Mouse (Mus musculus) gastrocnemius, postnatal 14 days (tissue): ENCODE data around the gene Tmem56. TPM values are rescaled to one million over a fixed set of nuclear protein-coding genes. Genes with fewer than 3 reads are reported as not detected.

Source experiments
- DNase-seq: peaks from one replicate; pipeline ENCODE4 v3.0.0; 2021; ENCODE audit warnings: mixed read lengths
- intact Hi-C: fragments of 180-260 bp; cut with DNase I; formaldehyde crosslinking; loops from one replicate; pipeline ENCODE4 v1.15.1; 2025; ENCODE audit warnings: low total_unique reads
- long read RNA-seq, 2 experiments: library from polyadenylated mRNA; stranded (forward); transcript quantifications; one replicate each; pipeline ENCODE4 v2.0.0; 2021
- total RNA-seq, 2 experiments: library from RNA; stranded (reverse); gene quantifications; 2 replicates each; pipeline ENCODE4 v1.2.3; 2021

Gene Tmem56
- 1 to 10 TPM; 9.4 to 9.5 TPM for total RNA-seq
- long read RNA-seq, experiment 1, full-length matches to known transcripts: 5 of 7 reads
- long read RNA-seq, experiment 1, partial matches to known transcripts: 0 of 7 reads
- long read RNA-seq, experiment 1, other reads (novel, unspliced or antisense): 2 of 7 reads
- long read RNA-seq, experiment 2, full-length matches to known transcripts: 5 of 5 reads
- long read RNA-seq, experiment 2, partial matches to known transcripts: 0 of 5 reads
- long read RNA-seq, experiment 2, other reads (novel, unspliced or antisense): 0 of 5 reads

DNA sequence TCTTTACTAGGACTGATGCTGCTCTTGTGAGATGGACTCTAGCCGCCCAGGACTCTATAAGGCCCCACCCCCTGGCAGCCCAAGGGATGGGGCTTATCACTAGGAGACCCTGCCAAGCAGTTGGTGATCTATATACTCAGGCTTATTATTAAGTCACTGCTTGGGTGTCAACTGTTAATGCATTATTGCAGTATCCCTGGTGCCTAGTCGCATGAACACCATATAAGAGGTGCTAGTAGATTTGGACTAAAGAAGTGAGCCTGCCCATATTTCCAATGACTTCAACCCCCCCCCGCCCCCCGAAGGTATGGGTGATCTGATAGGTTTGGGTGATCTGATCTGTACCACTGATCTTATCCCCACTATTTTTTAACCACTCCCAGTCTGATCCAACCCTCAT lies at the start of gene Tmem56:
Gene Tmem56, minus strand, starts transcription at position 101 of the 400 bp plus-strand sequence.
- intact Hi-C loops: no loop called here
- no peak for DNase-seq

DNA sequence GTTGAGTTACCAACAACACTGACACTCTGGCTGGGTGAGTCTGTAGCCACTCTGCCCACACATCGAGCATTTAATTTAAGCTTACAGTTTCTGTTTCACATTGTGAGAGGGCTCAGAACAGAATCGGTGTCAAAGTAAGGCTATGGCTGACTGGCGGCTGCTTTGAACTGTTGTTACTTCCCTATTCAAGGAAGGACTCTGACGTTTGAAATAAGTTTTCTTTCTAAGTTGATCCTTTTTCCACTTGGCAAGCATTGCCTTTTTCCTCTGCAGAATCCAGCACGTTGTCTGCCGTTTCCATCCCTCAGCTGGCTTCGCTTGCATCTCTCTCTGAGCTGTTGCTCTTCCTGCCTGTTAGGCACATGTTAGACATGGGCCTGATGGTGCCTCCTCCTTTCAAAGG lies 47.3 kb upstream of the Tmem56 start:
- intact Hi-C loops: no loop called here
- DNase-seq: no peak

DNA sequence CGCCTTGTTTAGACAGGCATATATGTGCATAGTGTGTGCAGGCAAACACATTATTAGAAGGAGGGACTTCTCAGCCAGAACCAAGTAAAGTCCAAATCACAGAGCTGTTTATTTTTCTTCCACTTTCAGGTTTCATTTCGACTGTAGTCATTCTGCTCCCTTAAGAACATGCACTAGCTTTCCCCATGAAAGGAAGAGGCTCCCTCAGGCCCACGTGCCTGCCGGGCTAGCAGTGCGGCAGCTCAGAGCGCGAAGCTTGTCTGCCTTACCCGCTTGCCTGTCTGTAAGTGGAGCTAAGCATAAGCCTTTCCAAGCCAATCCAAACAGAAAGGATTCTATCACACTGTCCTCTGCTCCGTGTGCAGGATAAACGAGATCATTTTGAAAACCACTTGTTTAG lies 46.7 kb upstream of the Tmem56 start:
- no peak for DNase-seq
- intact Hi-C loops: no loop called here

DNA sequence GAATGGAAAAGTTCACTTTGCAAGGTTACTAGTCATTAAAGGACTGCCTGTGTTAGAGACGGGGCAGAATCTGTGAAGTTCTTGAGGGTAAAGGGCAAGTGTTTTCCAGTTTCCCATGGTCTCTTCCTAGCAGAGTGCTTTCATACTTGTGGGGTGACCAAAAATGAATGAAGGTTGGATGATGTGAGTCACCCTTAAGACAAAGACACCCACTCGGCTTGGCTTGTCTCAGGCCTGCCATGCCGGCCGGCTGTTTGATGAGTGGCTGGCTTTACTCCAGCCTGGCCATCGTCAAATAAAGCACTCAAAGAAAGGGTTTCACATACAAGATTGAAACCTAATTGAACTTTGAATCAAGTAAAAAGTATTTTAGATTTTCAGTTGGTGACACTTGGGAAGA lies 44.5 kb upstream of the Tmem56 start:
- intact Hi-C loops: no loop called here
- DNase-seq: no peak

DNA sequence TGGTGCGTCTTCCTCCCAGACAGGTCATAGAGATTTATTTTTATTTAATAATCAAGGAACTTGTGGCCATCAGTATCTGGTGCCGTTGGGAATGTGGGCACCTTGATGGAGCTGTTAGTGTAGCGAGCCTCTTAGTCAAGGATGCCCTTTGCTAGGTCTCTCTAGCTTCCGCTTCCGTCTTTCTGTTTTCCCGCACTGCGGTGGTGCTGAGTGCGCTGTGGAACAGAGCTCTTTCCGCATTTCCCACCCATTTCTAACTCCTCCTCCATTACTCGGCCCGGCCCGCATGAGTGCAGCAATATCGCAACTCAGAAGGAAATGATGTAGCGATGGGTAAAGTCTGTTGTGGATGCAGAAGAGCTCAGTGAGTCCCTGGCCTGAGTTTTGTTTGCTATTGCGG lies 40.5 kb upstream of the Tmem56 start:
- no peak for DNase-seq
- intact Hi-C loops: no loop called here

DNA sequence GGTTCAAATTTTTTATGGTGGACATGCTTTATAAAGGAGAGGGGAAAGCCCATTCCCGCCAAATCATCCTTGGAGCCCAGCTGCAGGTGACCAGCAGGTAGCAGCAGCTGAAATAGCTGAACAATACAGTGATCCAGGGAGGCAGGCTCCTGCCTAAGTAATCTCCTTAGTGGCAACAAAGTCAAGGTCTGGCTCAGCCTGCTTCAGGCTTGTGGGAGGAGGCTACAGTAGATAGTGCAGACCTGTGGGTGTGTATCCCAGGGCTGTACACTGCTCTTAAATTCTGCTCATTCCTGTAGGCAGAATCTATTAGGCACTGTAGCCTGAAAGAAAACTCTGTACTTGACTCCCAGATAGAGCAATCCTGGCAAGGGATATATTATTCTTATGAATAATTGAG lies 38.0 kb upstream of the Tmem56 start:
- DNase-seq: no peak
- intact Hi-C loops: no loop called here

DNA sequence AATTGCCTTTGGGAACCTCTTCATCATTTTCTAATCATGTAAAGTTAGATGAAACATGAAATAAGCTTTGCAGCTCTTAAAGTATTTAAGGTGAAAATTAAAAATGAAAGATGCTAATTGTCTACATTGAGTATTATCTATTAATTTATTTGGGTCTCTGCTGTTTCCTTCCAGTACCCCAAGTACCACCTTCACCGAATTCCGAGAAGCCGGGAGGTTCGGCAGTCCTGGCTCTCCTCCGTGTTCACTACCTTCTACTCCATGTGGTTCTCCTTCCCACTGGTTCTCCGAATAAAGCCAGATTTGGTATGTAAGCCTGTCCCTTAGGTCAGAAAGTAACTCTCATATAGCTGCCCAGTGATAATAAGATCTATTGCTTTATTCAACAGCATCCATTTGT lies 37.0 kb upstream of the Tmem56 start:
- no peak for DNase-seq
- intact Hi-C loops: loop anchor here (10.0 kb wide), 1 partner anchor 415 kb away; no protein-coding TSS in a partner anchor

DNA sequence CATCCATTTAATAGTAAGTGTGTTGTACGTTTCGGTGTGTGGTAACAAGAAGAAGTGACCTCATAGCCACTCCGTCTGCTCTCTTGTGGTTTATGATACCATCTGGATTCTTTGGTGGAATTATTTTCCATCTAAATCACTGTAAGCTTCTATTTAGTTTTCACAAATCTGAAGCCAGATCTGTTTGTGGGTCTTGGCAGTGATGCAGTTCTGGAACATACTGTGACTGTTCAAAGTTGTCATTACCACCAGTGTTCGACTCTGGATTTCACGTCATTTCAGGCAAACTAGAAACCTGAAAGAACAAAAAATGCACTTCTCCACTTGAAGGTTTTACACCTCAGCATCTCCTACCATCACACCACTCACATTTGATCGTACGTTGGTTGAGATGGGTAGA lies 32.6 kb upstream of the Tmem56 start:
- intact Hi-C loops: loop anchor here (10.0 kb wide), 1 partner anchor 419 kb away; no protein-coding TSS in a partner anchor
- DNase-seq: no peak

DNA sequence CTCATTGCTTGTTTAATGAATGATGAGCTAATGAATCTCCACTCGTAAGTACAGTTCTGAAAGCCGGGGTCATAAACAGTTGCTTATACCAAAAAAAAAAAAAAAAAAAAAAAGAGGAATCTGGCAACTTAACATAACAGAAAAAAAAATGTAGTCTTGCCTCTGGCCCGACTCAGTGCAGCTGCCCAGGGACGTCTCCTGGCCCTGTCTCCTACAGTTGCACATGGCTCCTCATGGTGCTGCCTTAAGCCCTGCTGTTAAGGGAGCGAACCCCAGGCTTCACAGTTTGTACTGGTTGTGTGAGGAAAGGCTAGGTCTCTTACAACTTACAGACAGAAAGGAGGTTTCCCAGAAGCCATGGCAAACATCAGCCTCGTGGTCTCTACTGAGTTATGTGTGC lies 31.3 kb upstream of the Tmem56 start:
- intact Hi-C loops: loop anchor here (10.0 kb wide), 1 partner anchor 421 kb away; no protein-coding TSS in a partner anchor
- DNase-seq: no peak

DNA sequence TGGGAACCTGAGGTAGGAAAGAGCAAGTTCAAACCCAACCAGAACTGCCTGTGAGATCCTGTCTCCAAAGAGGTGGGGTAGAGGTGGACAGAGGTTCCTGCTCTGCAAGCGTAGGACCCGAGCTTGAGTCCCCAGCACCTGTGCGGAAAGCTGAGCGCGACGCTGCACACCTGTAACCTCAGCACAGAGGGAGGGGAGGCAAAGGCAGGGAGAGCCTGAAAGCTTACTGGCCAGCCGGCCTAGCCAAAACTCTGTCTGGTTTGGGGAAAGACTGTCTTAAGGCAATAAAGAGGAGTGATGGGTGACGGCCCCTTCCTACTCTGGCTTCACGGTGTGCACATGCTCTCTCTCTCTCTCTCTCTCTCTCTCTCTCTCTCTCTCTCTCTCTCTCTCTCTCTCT lies 30.1 kb upstream of the Tmem56 start:
- no peak for DNase-seq
- intact Hi-C loops: loop anchor here (10.0 kb wide), 1 partner anchor 422 kb away; no protein-coding TSS in a partner anchor

DNA sequence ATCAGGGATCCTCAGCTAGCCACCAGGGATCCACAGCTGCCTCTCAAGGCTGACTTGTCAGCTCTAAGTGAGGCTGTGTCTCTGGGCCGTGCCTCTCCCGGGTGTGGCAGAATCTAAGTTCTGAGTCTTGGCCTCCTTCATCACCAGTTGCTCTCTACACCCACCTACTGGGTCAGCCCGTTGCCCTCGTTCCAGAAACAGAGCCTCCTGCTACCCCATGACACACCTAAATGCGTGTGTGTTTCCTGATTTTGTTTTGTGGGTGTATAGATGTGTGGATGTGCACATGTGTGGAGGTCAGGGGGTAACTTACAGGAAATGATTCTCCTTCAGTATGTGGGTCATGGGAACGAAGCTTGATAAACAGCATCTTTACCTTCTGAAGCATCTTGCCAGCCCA lies 29.5 kb upstream of the Tmem56 start:
- DNase-seq: no peak
- intact Hi-C loops: loop anchor here (10.0 kb wide), 1 partner anchor 422 kb away; no protein-coding TSS in a partner anchor

DNA sequence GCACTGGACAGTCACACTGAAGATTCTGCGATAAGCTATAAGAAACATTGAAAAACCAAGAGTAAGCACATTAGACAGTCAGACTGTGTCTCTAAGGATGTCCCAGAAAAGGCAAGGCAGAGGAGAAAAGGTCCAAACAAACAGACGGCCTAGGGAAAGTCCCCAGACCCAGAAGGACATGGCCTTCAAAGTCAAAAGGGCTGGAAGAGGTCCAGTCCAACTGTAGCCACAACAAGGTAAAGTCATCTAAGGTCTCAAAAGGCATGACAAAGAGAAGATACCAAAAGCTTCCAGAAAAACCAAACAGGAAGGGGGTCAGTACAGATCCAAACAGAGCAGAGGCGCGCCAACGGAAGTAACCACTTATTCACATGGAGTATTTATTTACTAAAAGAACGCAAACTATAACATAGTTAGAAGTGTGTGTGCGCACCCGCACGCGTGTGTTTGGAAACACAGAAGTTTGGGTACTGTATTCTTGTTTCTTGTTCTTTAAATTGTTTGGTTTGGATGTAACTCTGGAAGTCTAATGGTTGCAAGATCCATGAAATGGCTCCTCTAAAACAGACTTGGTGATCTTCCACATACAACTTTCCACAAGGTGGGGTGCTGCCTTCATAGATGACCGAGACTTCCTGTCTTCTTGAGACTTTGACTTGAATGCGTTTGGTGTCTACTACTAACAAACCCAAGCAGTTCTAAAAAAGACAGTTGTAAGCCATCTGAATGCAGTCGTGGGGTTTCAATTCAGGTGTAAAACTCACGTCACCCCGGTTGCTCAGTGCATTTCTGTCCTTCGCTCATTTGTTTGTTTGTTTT lies 27.2 kb upstream of the Tmem56 start:
- intact Hi-C loops: loop anchor here (5.0 to 10.0 kb wide), 2 partner anchors 192 to 425 kb away; no protein-coding TSS in a partner anchor
- DNase-seq: no peak

DNA sequence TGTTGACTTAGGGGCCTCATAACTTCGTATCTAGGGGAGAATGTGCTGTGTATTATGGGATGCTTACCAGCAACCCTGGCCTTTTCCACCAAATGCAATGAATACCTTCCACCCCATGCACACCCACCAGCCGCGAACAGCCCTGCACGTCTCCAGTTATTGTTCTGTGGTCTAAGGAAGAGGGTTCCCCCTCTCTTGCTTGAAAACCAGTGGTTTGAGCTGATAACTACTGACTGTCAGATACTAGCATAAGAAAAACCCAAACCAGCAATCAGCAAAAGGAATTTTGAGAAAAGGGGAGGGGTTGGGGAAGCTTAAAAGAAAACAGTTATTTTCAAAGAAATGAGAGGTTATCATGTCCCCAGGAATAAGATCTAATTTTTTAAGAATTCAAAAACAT lies 26.5 kb upstream of the Tmem56 start:
- no peak for DNase-seq
- intact Hi-C loops: loop anchor here (5.0 kb wide), 1 partner anchor 193 kb away; no protein-coding TSS in a partner anchor

DNA sequence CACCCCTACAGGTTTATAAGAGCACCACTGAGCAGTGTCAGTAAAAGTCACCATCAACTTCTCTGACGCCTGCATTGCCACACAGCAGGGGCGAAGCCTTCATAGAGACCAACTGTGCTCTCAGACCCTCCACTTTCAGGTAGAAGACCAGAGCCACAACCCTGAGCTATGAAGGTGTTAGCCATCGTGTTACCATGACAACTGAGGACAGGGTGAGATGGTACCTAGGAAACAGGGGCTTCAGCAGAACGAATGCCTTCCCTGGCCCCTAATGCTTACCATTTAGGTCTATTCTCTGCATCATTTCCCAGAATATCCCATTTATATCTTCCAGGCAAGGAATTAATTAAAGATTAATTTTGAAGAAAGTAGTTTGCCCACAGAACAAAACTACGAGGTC lies 26.0 kb upstream of the Tmem56 start:
- intact Hi-C loops: loop anchor here (5.0 kb wide), 1 partner anchor 193 kb away; no protein-coding TSS in a partner anchor
- no peak for DNase-seq

DNA sequence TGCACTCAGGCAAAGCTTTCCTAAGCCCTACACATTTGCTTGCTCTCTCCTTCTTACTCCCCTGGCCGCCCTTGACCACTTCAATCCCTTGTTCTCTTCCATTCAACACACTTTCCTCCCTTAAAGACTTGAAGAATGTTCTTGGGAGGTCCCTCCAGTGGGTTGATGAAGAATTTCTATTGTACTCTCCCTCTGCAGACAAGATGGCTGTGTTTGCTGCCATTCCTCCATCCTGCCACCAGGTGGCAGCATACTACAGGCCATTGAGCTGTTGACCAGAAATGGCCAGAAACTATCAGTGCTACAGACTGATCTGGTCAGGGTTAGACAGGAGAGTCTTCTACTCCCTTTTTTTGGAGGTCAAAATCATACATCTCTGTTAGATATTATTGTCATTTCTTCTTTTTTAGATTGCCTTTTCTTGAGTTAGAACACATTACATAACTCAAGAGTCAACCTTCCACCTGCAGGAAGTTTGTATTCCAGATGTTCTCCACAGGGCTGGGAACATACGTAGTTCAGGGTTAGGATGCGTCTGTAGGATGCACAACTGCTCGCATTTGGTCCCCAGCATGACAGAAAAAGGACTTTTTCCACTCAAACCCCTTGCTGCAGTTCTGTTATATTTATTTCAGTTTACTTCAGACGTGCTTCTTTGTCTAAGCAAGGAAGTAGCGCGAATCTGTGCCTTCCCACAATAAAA lies 24.8 kb upstream of the Tmem56 start:
- DNase-seq: peak; percentile 68
- intact Hi-C loops: loop anchor here (5.0 kb wide), 1 partner anchor 195 kb away; no protein-coding TSS in a partner anchor

DNA sequence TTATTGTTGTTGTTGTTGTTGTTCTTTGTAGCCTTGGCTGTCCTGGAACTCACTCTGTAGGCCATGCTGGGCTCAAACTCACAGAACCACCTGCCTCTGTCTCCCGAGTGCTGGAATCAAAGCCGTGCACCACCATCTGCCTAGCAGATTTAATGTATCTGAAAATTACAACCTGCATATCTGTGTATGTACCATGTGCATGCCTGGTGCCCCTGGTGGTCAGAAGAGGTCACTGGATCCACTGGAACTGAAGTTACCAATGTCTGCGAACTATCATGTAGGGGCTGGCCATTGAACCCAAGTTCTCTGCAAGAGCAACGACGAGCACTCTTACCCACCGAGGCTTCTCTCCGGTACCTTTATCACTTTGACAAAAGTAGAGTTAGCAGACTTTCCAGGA lies 23.7 kb upstream of the Tmem56 start:
- DNase-seq: no peak
- intact Hi-C loops: loop anchor here (5.0 kb wide), 1 partner anchor 196 kb away; no protein-coding TSS in a partner anchor

DNA sequence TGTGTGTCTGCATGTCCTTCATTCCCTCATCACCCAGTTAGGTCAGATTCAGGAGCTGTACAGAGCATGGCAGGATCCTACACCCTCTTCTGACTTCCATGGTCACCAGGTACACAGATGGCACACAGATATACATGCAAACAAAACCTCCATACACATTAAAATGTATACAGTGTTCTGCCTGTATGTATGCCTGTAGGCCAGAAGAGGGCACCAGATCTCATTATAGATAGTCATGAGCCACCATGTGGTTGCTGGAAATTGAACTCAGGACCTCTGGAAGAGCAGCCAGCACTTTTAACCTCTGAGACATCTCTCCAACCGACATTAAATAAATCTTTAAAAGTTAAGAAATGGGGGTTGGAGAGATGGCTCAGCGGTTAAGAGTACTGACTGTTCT lies 11.3 kb upstream of the Tmem56 start:
- intact Hi-C loops: no loop called here
- no peak for DNase-seq

DNA sequence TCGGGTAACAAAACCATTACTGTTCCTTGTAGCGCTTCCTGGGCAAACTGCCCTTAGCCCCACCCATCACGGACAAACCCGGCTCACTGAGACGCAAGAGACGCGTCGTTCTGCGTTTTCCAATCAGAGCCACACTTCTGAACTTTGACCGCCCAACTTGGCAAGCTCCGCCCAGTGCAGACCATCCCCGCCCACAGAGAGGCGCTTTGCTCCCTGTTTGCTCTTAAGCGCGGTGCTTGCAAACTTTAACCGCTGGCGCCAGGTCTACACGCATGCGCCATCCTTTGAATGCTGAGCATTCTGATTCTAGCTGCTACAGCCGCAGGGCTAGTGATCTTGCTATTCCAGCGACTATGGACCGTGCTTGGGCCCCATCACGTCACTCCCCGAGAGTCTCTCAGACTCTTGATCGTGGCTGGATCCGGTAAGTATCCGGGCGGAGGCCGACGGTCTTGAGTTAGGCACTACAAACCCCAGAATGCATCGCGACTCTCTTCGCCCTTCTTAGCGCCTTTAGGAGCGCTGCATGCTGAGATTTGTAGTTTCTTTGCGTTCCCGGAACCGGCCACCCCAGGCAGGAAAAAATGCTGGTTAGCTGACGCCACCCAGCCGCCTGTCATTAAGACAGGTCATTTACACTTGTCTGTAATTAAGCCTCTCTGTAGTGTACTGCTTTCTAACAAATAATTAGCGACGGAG lies 8.8 kb upstream of the Tmem56 start, which contains the start of gene Alg14:
Gene Alg14, plus strand, starts transcription at position 214 of the 699 bp plus-strand sequence.
- DNase-seq: peak; percentile 97
- intact Hi-C loops: no loop called here

DNA sequence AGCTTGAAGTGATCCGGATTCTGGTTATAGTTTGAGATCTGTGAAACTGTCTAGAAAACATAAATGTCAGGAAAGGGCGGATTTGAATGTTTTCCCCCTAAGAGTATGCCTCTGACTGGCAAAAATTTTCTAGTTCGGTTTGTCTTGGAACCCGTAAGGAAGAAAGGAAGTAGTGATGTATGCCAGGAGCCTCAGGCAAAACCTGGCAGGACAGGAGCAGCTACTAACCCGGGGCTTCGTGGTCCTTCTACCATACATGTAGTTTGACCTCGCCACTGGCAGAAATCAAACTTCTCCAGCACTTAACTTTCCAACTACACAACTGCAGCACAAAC lies 8.3 kb upstream of the Tmem56 start:
- intact Hi-C loops: no loop called here
- no peak for DNase-seq
